Mouse (Mus musculus) CH12.LX (cell line): ENCODE measurements around the gene Spata2. TPM values are rescaled to one million over a fixed set of nuclear protein-coding genes. Genes with fewer than 3 reads are reported as not detected.
A peak's percentile ranks its signal among the peaks of the same experiment; 100 is the strongest.

ENCODE experiments used
- DNase-seq: peaks from one replicate; pipeline ENCODE4 v3.0.0-alpha.2; 2013; ENCODE audit errors: extremely low read depth
- H3K27ac ChIP-seq: 2 replicates; pipeline ENCODE4 v1.5.1; 2012; ENCODE audit warnings: low read depth, mild to moderate bottlenecking, control low read depth, moderate library complexity; ENCODE audit not compliant: insufficient read depth
- H3K27me3 ChIP-seq: replicated peaks from 2 replicates; pipeline ENCODE3; 2012; ENCODE audit warnings: inconsistent platforms
- H3K36me3 ChIP-seq, 2 experiments: replicated peaks in 1 of 2; 2 replicates each; pipeline versions ENCODE3 to v1.6.1; 2012; ENCODE audit warnings: inconsistent platforms in 1 of 2, low read length in 1 of 2, mild to moderate bottlenecking in 1 of 2, mixed read lengths in 1 of 2, moderate library complexity in 1 of 2; ENCODE audit not compliant: control insufficient read depth in 1 of 2, insufficient read depth in 1 of 2
- H3K4me1 ChIP-seq, 2 experiments: 2 replicates each; pipeline ENCODE4 v1.6.1; 2012; ENCODE audit warnings: inconsistent platforms in 1 of 2, moderate library complexity in 1 of 2; ENCODE audit not compliant: insufficient read depth in 2 of 2, control insufficient read depth in 1 of 2
- H3K4me2 ChIP-seq: 2 replicates; pipeline ENCODE4 v1.6.1; 2012; ENCODE audit warnings: low read depth, mild to moderate bottlenecking, control low read depth; ENCODE audit not compliant: poor library complexity, insufficient read depth, severe bottlenecking
- H3K4me3 ChIP-seq, 3 experiments: fragments of 150-350 bp in 1 of 3; sonication (generic) in 1 of 3; replicated peaks in 1 of 3; 2 replicates each; pipeline versions ENCODE3 to v1.5.1; 2011 to 2012; ENCODE audit warnings: low read depth in 2 of 3, low read length in 2 of 3, mild to moderate bottlenecking in 2 of 3, moderate library complexity in 2 of 3, control low read depth in 1 of 3, improper control_type of control experiment in 1 of 3, inconsistent platforms in 1 of 3, mixed read lengths in 1 of 3; ENCODE audit not compliant: poor library complexity in 1 of 3
- H3K79me2 ChIP-seq: replicated peaks from 2 replicates; pipeline ENCODE4 v1.6.1; 2012; ENCODE audit warnings: mild to moderate bottlenecking, moderate library complexity; ENCODE audit not compliant: control insufficient read depth, poor library complexity, insufficient read depth, severe bottlenecking; ENCODE audit errors: extremely low read depth
- H3K9ac ChIP-seq: 2 replicates; pipeline ENCODE4 v1.6.1; 2012; ENCODE audit warnings: low read depth, mild to moderate bottlenecking, control low read depth, moderate library complexity; ENCODE audit not compliant: insufficient read depth
- H3K9me3 ChIP-seq: replicated peaks from 2 replicates; pipeline ENCODE3; 2012; ENCODE audit warnings: low read length, inconsistent platforms, mixed read lengths
- CTCF ChIP-seq, 2 experiments: IDR thresholded peaks in 1 of 2; conservative IDR thresholded peaks in 1 of 2; 2 replicates each; pipeline ENCODE4 v1.5.1; 2011 to 2012; ENCODE audit warnings: low read depth in 2 of 2, low read length in 2 of 2, improper control_type of control experiment in 1 of 2, inconsistent platforms in 1 of 2, mild to moderate bottlenecking in 1 of 2, moderate library complexity in 1 of 2
- E2F4 ChIP-seq: IDR thresholded peaks from 2 replicates; pipeline ENCODE4 v1.6.1; 2011; ENCODE audit warnings: low read depth, low read length, improper control_type of control experiment; ENCODE audit not compliant: insufficient replicate concordance
- EP300 ChIP-seq: IDR thresholded peaks from 2 replicates; pipeline ENCODE4 v1.6.1; 2011; ENCODE audit warnings: low read length, improper control_type of control experiment
- ETS1 ChIP-seq: conservative IDR thresholded peaks from 2 replicates; pipeline ENCODE4 v1.6.1; 2012; ENCODE audit warnings: low read depth, mild to moderate bottlenecking, inconsistent platforms, low read length, improper control_type of control experiment, moderate library complexity
- GABPA ChIP-seq: IDR thresholded peaks from 2 replicates; pipeline ENCODE4 v1.6.1; 2012; ENCODE audit warnings: low read depth, low read length, improper control_type of control experiment, inconsistent platforms; ENCODE audit not compliant: insufficient replicate concordance
- HCFC1 ChIP-seq: IDR thresholded peaks from 2 replicates; pipeline ENCODE4 v1.6.1; 2012; ENCODE audit warnings: low read depth, mild to moderate bottlenecking, inconsistent platforms, low read length, improper control_type of control experiment
- JUN ChIP-seq: IDR thresholded peaks from 2 replicates; pipeline ENCODE4 v1.6.1; 2011; ENCODE audit warnings: low read depth, mild to moderate bottlenecking, low read length, improper control_type of control experiment, moderate library complexity; ENCODE audit not compliant: insufficient read depth
- MAFK ChIP-seq: IDR thresholded peaks from 2 replicates; pipeline ENCODE4 v1.6.1; 2011; ENCODE audit warnings: low read length, improper control_type of control experiment; ENCODE audit not compliant: insufficient replicate concordance
- MAX ChIP-seq: IDR thresholded peaks from 2 replicates; pipeline ENCODE4 v1.6.1; 2011; ENCODE audit warnings: low read length, improper control_type of control experiment
- MAZ ChIP-seq: IDR thresholded peaks from 2 replicates; pipeline ENCODE4 v1.6.1; 2012; ENCODE audit warnings: low read depth, mild to moderate bottlenecking, inconsistent platforms, low read length, improper control_type of control experiment, moderate library complexity
- MXI1 ChIP-seq: IDR thresholded peaks from 2 replicates; pipeline ENCODE4 v1.6.1; 2011; ENCODE audit warnings: mild to moderate bottlenecking, low read depth, low read length, improper control_type of control experiment
- MYC ChIP-seq: IDR thresholded peaks from 2 replicates; pipeline ENCODE4 v1.6.1; 2011; ENCODE audit warnings: low read depth, mild to moderate bottlenecking, improper control_type of control experiment, low read length
- NELFE ChIP-seq: IDR thresholded peaks from 2 replicates; pipeline ENCODE4 v1.6.1; 2011; ENCODE audit warnings: low read depth, low read length, improper control_type of control experiment
- NRF1 ChIP-seq: IDR thresholded peaks from 2 replicates; pipeline ENCODE4 v1.6.1; 2014; ENCODE audit warnings: low read depth, mild to moderate bottlenecking, inconsistent platforms, low read length, improper control_type of control experiment, moderate library complexity
- POLR2A ChIP-seq: IDR thresholded peaks from 2 replicates; pipeline ENCODE4 v1.6.1; 2011; ENCODE audit warnings: low read depth, mild to moderate bottlenecking, improper control_type of control experiment, low read length
- POLR2AphosphoS2 ChIP-seq: IDR thresholded peaks from 2 replicates; pipeline ENCODE4 v1.6.1; 2011; ENCODE audit warnings: low read depth, low read length, improper control_type of control experiment
- RAD21 ChIP-seq: IDR thresholded peaks from 2 replicates; pipeline ENCODE4 v1.6.1; 2011; ENCODE audit warnings: low read depth, mild to moderate bottlenecking, low read length, improper control_type of control experiment, moderate library complexity
- RCOR1 ChIP-seq: conservative IDR thresholded peaks from 2 replicates; pipeline ENCODE4 v1.6.1; 2012; ENCODE audit warnings: low read depth, mild to moderate bottlenecking, inconsistent platforms, low read length, improper control_type of control experiment
- SIN3A ChIP-seq: IDR thresholded peaks from 2 replicates; pipeline ENCODE4 v1.6.1; 2012; ENCODE audit warnings: low read length, improper control_type of control experiment, inconsistent platforms
- SMC3 ChIP-seq: IDR thresholded peaks from 2 replicates; pipeline ENCODE4 v1.6.1; 2011; ENCODE audit warnings: low read depth, low read length, improper control_type of control experiment
- TBP ChIP-seq: conservative IDR thresholded peaks from 2 replicates; pipeline ENCODE4 v1.6.1; 2011; ENCODE audit warnings: low read depth, low read length, improper control_type of control experiment
- TCF12 ChIP-seq: IDR thresholded peaks from 2 replicates; pipeline ENCODE4 v1.6.1; 2014; ENCODE audit warnings: low read depth, mild to moderate bottlenecking, inconsistent platforms, low read length, improper control_type of control experiment
- UBTF ChIP-seq: IDR thresholded peaks from 2 replicates; pipeline ENCODE4 v1.6.1; 2012; ENCODE audit warnings: low read depth, mild to moderate bottlenecking, inconsistent platforms, low read length, improper control_type of control experiment, moderate library complexity
- USF1 ChIP-seq: IDR thresholded peaks from 2 replicates; pipeline ENCODE4 v1.6.1; 2014; ENCODE audit warnings: low read depth, mild to moderate bottlenecking, inconsistent platforms, low read length, improper control_type of control experiment
- USF2 ChIP-seq: conservative IDR thresholded peaks from 2 replicates; pipeline ENCODE4 v1.6.1; 2011; ENCODE audit warnings: low read depth, low read length, improper control_type of control experiment
- ZC3H11A ChIP-seq: IDR thresholded peaks from 2 replicates; pipeline ENCODE4 v1.6.1; 2012; ENCODE audit warnings: low read depth, mild to moderate bottlenecking, inconsistent platforms, low read length, improper control_type of control experiment
- ZKSCAN1 ChIP-seq: IDR thresholded peaks from 2 replicates; pipeline ENCODE4 v1.6.1; 2012; ENCODE audit warnings: low read depth, inconsistent platforms, low read length, improper control_type of control experiment, borderline replicate concordance
- ZMIZ1 ChIP-seq: IDR thresholded peaks from 2 replicates; pipeline ENCODE4 v1.6.1; 2012; ENCODE audit warnings: low read depth, mild to moderate bottlenecking, inconsistent platforms, low read length, improper control_type of control experiment
- ZNF384 ChIP-seq: IDR thresholded peaks from 2 replicates; pipeline ENCODE4 v1.6.1; 2012; ENCODE audit warnings: low read depth, low read length, improper control_type of control experiment, inconsistent platforms
- dilution Hi-C: fragments of 300-500 bp; cut with MboI; formaldehyde crosslinking; loops from 2 replicates; pipeline ENCODE4 v1.14.3; 2020; ENCODE audit warnings: low sequenced_read_pairs; ENCODE audit not compliant: extremely low pct_unique_long_range_greater_than_20kb, extremely low pct_ligation_motif_present
- in situ Hi-C: fragments of 300-500 bp; cut with MboI; formaldehyde crosslinking; loops from 3 replicates; pipeline ENCODE4 v1.14.3; 2019; ENCODE audit warnings: low sequenced_read_pairs, low pct_ligation_motif_present, low pct_unique_long_range_greater_than_20kb, mixed read lengths
- polyA plus RNA-seq: library from polyadenylated mRNA; unstranded; fragments of >175 nt; gene quantifications from 2 replicates; pipeline ENCODE4 v1.2.1, GENCODE M21; 2012; ENCODE audit warnings: low read depth; ENCODE audit not compliant: insufficient read length
- total RNA-seq, 2 experiments: library from RNA; depleted of rRNA; stranded (reverse); fragments of 300-350 nt in 1 of 2; fragments of >200 nt in 1 of 2; gene quantifications; 2 replicates each; pipeline ENCODE4 v1.2.3; 2012 to 2014

The Spata2 gene
- total and polyA plus RNA-seq, 3 experiments, result 9.1 to 22.8 (median 10.5) TPM

DNA sequence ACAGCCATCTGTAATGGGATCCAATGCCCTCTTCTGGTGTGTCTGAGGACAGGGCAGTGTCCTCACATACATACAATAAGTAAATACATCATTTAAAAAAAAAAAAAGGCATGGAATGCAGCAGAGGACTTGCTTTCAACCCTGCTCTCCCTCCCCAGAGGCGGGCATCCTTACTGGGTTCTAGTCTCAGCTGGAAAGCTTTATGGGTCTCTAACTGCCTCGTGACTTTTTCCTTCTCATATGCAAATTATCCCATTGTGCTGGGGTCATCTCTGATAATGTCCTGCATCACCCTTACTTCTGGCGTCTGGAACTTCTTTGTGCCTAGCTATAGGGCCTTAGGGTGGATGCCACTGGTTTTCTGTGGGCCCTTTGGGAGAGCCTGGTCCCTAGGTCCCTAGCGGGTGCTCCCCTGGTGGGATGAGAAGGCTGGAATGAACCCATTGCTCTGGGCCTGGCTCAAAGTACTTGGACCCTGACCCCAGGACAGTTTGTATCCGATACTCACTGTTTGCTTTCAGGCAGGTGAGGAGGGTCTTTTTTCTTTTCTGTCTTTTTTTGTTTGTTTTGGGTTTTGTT lies 37.3 kb upstream of the Spata2 start:
- DNase-seq, result no peak
- H3K9me3 ChIP-seq, result no peaks in the 10 kb centered on the region
- dilution Hi-C loops, result no loop called here
- H3K27ac ChIP-seq, result no peak overlapping the region
- no peak overlapping the region for H3K4me3 ChIP-seq
- no peak overlapping the region for H3K4me2 ChIP-seq
- no peaks in the 10 kb centered on the region for H3K4me1 ChIP-seq
- in situ Hi-C loops, result loop anchor here (5.0 to 10.0 kb wide), 3 partner anchors 72 to 375 kb away; no protein-coding TSS in a partner anchor
- no peaks in the 10 kb centered on the region for H3K36me3 ChIP-seq
- H3K9ac ChIP-seq, result no peak overlapping the region
- H3K79me2 ChIP-seq, result no peaks in the 10 kb centered on the region
- no peaks in the 10 kb centered on the region for H3K27me3 ChIP-seq
- no peak for TF ChIP-seq GABPA
- TF ChIP-seq EP300, result no peak
- TF ChIP-seq MAX, result no peak
- TF ChIP-seq ZC3H11A, result no peak
- no peak for TF ChIP-seq MYC
- TF ChIP-seq CTCF (conservative IDR thresholded peaks at IDR 0.05 in 1 of 2, IDR thresholded peaks at IDR 0.05 in 1 of 2; ENCODE audit: low read depth in 2 of 2, low read length in 2 of 2), result no peak
- no peak for TF ChIP-seq E2F4
- no peak for TF ChIP-seq ZMIZ1
- TF ChIP-seq POLR2AphosphoS2, result no peak
- no peak for TF ChIP-seq ZKSCAN1
- no peak for TF ChIP-seq NELFE
- no peak for TF ChIP-seq MXI1
- TF ChIP-seq MAZ, result no peak
- no peak for TF ChIP-seq RCOR1
- TF ChIP-seq JUN, result no peak
- TF ChIP-seq USF1, result no peak
- TF ChIP-seq, all 38 proteins: peak for 0

DNA sequence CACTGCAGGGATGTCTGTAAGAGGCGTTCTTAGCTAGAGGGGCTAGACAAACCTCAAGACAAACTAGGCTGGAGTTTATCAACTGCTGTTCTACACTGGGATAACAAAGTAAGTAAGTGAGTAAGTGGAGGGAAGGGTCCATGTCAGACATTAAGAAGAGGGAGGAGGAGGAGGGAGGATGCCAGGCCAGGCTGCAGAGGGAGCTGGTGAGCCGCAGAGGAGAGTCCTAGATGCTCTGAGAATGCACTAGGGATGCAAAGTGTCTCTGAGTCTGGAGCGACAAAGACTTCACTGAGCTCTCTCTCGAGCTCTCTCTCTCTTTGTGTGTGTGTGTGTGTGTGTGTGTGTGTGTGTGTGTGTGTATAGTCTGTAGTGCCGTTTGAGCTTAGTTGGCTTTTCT lies 35.6 kb upstream of the Spata2 start:
- peak; percentile 74 for TF ChIP-seq SMC3
- TF ChIP-seq ZC3H11A, result no peak
- TF ChIP-seq TBP, result no peak
- no peak for TF ChIP-seq USF2
- no peak for TF ChIP-seq EP300
- no peak for TF ChIP-seq GABPA
- TF ChIP-seq ZMIZ1, result no peak
- no peak for TF ChIP-seq ETS1
- TF ChIP-seq SIN3A, result no peak
- TF ChIP-seq MAFK, result no peak
- no peak for TF ChIP-seq TCF12
- no peak for TF ChIP-seq UBTF
- peak; percentile 73 for TF ChIP-seq RAD21
- TF ChIP-seq MXI1, result no peak
- no peak for TF ChIP-seq ZNF384
- no peak for TF ChIP-seq NELFE
- TF ChIP-seq HCFC1, result no peak
- no peak for TF ChIP-seq NRF1
- no peak for TF ChIP-seq POLR2AphosphoS2
- no peak for TF ChIP-seq POLR2A
- TF ChIP-seq MYC, result no peak
- peak; percentile 34 to 80; a peak in 3 of 4 replicates for TF ChIP-seq CTCF (conservative IDR thresholded peaks at IDR 0.05 in 1 of 2, IDR thresholded peaks at IDR 0.05 in 1 of 2; ENCODE audit: low read depth in 2 of 2, low read length in 2 of 2)
- Histone ChIP-seq H3K36me3 (no peaks in the 10 kb centered on the region), H3K4me1 (no peaks in the 10 kb centered on the region), H3K4me3 (no peak overlapping the region), H3K79me2 (no peaks in the 10 kb centered on the region), H3K27me3 (no peaks in the 10 kb centered on the region), H3K27ac (no peak overlapping the region), H3K9ac (no peak overlapping the region), H3K4me2 (no peak overlapping the region), H3K9me3 (no peaks in the 10 kb centered on the region)
- dilution Hi-C loops (no loop called here), in situ Hi-C loops (no loop called here)
- no peak for DNase-seq
